In genomic region chr10:42636360-42637182, GRCm38 (mm10) we compare ENCODE assay signal across 8 mouse cellular contexts. TPM values are rescaled to one million over a fixed set of nuclear protein-coding genes. Genes with fewer than 3 reads are reported as not detected.
DNase-seq lines count a peak whose midpoint lies in the region; ATAC-seq lines count a peak whose summit lies in the region.

No protein-coding gene starts in this region.

- H3K9ac ChIP-seq in heart, embryonic 16.5 days (ENCODE audit: low read length), result no peak overlapping the region
- no peak overlapping the region for H3K9ac ChIP-seq in liver, embryonic 15.5 days

- WGBS in heart, embryonic 16.5 days, result 6% methylated on average over 27 of the region's 27 CpGs
- 4% methylated on average over 27 of the region's 27 CpGs for WGBS in liver, embryonic 15.5 days (ENCODE audit: insufficient replicate concordance)

- no peak for ATAC-seq in heart, embryonic 16.5 days (replicated peaks; ENCODE audit: extremely low read depth, insufficient read depth, low FRiP score)
- no peak for ATAC-seq in liver, embryonic 15.5 days (ENCODE audit: insufficient read depth)
- no peak for ATAC-seq in erythroid progenitor cell, adult 5-6 weeks (replicated peaks; ENCODE audit: low FRiP score, poor library complexity, severe bottlenecking)

- peak; percentile 34 for DNase-seq in adrenal gland, postnatal 14 days
- DNase-seq in adrenal gland, adult 18-20 months (ENCODE audit: low spot score in 2 of 2), result no peak
- peak; percentile 33 for DNase-seq in CD4-positive helper T cell, adult 2 months (ENCODE audit: low read depth, low spot score)
- peak; percentile 44 for DNase-seq in retina, embryonic 14.5 days (ENCODE audit: low spot score)
- no peak for DNase-seq in urinary bladder, postnatal 36 days (ENCODE audit: low spot score in 2 of 2)

- H3K27me3 ChIP-seq in heart, embryonic 16.5 days (ENCODE audit: control insufficient read depth, insufficient read depth, low read length), result peaks cover 52% of the 10 kb centered on the region
- H3K27me3 ChIP-seq in liver, embryonic 15.5 days, result peaks cover 71% of the 10 kb centered on the region

- H3K9me3 ChIP-seq in heart, embryonic 16.5 days (replicated peaks; ENCODE audit: control insufficient read depth, low read length), result no peaks in the 10 kb centered on the region
- H3K9me3 ChIP-seq in liver, embryonic 15.5 days (replicated peaks), result no peaks in the 10 kb centered on the region

- H3K4me3 ChIP-seq in heart, embryonic 16.5 days (ENCODE audit: low read length), result peak overlapping the region; percentile 40
- H3K4me3 ChIP-seq in liver, embryonic 15.5 days (replicated peaks), result peak overlapping the region; percentile 29

- peak overlapping the region; percentile 57 for H3K4me2 ChIP-seq in heart, embryonic 16.5 days (ENCODE audit: low read depth, low read length)
- H3K4me2 ChIP-seq in liver, embryonic 15.5 days, result peak overlapping the region; percentile 37

- H3K4me1 ChIP-seq in heart, embryonic 16.5 days (ENCODE audit: control insufficient read depth, insufficient read depth, low read length), result peaks cover 24% of the 10 kb centered on the region
- peaks cover 42% of the 10 kb centered on the region for H3K4me1 ChIP-seq in liver, embryonic 15.5 days (replicated peaks)

- H3K27ac ChIP-seq in heart, embryonic 16.5 days (ENCODE audit: low read length), result no peak overlapping the region
- no peak overlapping the region for H3K27ac ChIP-seq in liver, embryonic 15.5 days (replicated peaks)

- H3K36me3 ChIP-seq in heart, embryonic 16.5 days (ENCODE audit: control insufficient read depth, insufficient read depth), result no peaks in the 10 kb centered on the region
- no peaks in the 10 kb centered on the region for H3K36me3 ChIP-seq in liver, embryonic 15.5 days (replicated peaks)

RNA-seq across cellular contexts. Expression of gene Ostm1, which starts 52.9 kb away (rescaled TPM):
- 20.4 and 25.2 TPM in 2 replicates for total RNA-seq in adrenal gland, postnatal 14 days (2021)
- total RNA-seq in adrenal gland, adult 18-20 months (2021), result 10 to 100 TPM; 23.4 to 25.8 TPM
- polyA plus RNA-seq in heart, embryonic 16.5 days (2015; fragmentation: Nextera tagmentation; extraction: Ambion mirVana), result 17.6 and 24.0 TPM in 2 replicates
- polyA plus RNA-seq in liver, embryonic 15.5 days (2015; fragmentation: Nextera tagmentation; extraction: Ambion mirVana), result 12.0 and 12.2 TPM in 2 replicates
- 7.9 and 15.5 TPM in 2 replicates for total RNA-seq in erythroid progenitor cell, adult 5-6 weeks (2015; ENCODE audit: low replicate concordance)
- 18.5 and 22.8 TPM in 2 replicates for total RNA-seq in erythroid progenitor cell, adult 5-6 weeks (2017; ENCODE audit: low replicate concordance)

RNA-seq across cellular contexts. Expression of gene Nr2e1, which starts 53.1 kb away (rescaled TPM):
- not detected in 2 replicates for total RNA-seq in adrenal gland, postnatal 14 days (2021)
- total RNA-seq in adrenal gland, adult 18-20 months (2021), result not detected
- not detected in 2 replicates for polyA plus RNA-seq in heart, embryonic 16.5 days (2015; fragmentation: Nextera tagmentation; extraction: Ambion mirVana)
- polyA plus RNA-seq in liver, embryonic 15.5 days (2015; fragmentation: Nextera tagmentation; extraction: Ambion mirVana), result not detected in 2 replicates
- total RNA-seq in erythroid progenitor cell, adult 5-6 weeks (2015; ENCODE audit: low replicate concordance), result not detected in 2 replicates
- not detected in 2 replicates for total RNA-seq in erythroid progenitor cell, adult 5-6 weeks (2017; ENCODE audit: low replicate concordance)

Comparison
In these comparisons a context has a peak if more than half of its experiments do, and no peak if none do; other contexts are left out.
1. DNase-seq: peak in adrenal gland, postnatal 14 days (single experiment), CD4-positive helper T cell, adult 2 months (single experiment) and retina, embryonic 14.5 days (single experiment); none in adrenal gland, adult 18-20 months (0 of 2) and urinary bladder, postnatal 36 days (0 of 2).